Mouse (Mus musculus) cerebellum, adult 11 months (tissue): ENCODE data around the gene Gm45140.

Source experiments
- DNase-seq: peaks from one replicate; pipeline ENCODE4 v3.0.0; 2022

Gene Gm45140

GRCm38 (mm10) chr6:87842254-87842653 lies 6.7 kb upstream of the Gm45140 start:
- DNase-seq = no peak

- DNase-seq = no peak
These were observed 6.0 kb upstream of the Gm45140 start for GRCm38 (mm10) chr6:87841635-87842034.

DNA sequence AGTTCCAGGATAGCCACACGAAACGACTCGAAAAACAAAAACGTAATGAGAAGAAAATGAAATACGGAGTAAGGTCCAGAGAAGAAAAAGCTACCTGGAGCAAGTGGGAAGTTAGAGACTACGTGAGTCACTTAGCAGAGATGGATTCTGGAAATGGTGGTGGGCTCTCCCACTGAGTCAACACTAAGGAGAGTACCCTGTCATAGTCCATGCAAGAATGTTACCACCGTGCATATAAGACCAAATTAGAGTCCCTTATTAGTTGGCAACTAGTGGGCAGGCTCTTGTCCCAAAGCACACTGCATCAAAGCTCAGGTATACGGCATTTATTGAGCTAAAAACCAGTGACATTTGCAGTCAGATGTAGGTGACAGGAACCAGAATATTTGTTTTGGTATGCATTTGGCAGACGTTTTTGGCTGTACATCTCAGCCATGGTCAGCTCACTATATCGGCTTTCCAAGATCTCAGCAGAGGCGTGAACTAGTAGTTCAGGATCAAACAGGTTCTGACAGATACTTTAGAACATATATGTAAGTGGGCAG lies 4.3 kb upstream of the Gm45140 start:
- no peak for DNase-seq

DNA sequence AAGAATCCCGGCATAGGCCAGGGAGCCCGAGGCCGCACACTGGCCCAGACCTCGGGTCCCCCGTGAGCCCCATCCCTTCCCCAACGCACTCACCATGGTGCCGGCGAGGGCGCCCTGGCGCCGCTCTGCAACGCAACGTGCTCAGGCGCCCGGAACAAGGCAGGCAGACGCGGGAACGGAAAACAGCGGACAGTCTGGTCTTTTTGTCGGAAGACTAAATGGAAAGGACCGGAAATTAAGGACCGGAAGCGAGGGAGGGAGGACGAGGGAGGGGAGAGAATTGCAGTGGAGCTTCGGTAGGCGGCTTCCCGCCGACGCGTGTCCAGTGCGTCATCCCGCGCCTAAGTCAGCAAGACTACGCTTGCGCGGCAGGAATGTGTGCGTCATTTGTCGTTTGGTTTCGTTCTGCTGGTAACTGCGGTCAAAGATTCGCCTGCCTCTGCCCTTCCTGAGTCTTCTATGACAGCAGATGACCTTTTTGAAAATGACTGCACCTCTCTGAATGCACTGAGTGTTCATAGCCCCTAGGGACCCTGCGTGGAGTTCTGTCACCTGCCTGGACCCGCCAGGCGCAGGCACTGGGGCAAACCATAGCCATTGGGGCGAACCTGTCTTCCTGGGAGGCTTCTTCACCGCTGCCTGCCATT lies 3.1 kb upstream of the Gm45140 start, which contains the start of gene Isy1:
Gene Isy1 (minus strand): TSS at position 248 of the 647 bp plus-strand sequence.
- DNase-seq = peak; percentile 93

DNA sequence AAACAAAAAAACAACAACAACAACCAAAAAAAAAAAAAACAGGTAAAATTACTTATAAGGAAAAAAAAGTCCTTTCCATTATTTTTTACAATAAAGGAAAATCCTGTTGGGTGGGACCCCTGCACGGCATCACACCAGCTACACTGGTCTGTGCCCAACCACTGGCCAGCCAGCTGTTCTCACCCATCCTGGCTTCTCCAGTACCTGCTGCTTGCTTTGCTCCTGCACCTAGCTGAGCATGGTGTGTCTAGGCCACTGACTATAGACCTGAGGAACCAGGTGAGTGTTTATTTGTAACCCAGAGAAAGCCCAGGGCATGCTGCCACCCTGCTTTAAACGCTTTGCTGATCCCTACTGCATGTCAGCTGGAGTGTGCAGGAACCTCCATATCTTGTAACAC lies 15.2 kb downstream of the Gm45140 start:
- DNase-seq = no peak

DNA sequence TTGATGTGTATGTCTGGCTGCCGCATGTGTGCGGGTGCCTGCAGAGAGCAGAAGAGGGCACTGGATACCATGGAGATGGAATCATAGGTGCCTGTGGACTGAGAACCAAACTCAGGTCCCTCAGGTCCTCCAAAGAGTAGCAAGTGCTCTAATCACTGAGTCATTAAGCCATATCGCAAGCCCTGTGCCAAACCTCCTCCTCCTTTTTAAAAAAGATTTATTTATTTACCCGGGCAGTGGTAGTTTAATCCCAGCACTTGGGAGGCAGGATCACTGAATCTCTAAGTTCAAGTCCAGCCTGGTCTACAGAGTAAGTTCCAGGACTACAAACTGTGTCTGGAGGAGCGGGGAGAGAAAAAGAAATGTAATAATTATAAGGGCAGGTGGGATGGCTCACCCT lies 21.1 kb downstream of the Gm45140 start:
- DNase-seq = no peak

- no peak for DNase-seq
These were observed 22.9 kb downstream of the Gm45140 start for GRCm38 (mm10) chr6:87812656-87813055.

DNA sequence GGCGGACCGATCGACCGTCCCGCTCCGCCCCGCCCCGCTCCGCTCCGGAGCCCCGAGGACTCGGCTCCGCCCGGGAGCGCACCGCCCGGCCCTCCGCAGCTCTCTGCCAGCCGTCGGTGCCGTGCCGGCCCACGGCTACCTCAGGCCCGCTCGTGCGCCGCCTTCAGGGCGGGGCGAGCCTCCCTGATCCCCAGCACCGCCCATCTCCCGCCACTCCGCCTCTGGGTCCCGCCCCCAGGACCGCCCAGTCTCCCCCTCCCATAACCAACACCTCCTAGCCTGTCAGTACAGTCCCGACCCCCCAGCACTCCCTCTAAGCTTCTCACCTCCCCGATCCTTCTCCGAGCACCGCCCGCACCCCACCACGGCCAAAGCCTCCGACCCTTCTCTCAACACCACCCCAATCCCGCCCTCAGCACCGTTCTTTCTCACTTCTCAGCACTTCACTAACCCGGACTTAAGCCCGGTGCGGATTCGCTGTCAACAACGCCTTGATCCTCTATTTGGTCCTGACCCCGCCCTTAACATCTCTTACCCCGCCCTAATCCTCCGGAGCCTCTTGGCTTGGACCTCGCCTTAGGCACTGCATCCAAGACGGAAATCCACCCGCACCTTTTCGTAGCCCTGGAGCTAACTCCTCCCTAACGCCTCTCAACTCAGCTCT lies 23.8 kb downstream of the Gm45140 start, which contains the start of gene Rab43:
Gene Rab43 (minus strand): TSS at position 490 of the 664 bp plus-strand sequence.
- DNase-seq = peak; percentile 91

GRCm38 (mm10) chr6:87810713-87811669 lies 24.6 kb downstream of the Gm45140 start:
- DNase-seq = peak; percentile 47

DNA sequence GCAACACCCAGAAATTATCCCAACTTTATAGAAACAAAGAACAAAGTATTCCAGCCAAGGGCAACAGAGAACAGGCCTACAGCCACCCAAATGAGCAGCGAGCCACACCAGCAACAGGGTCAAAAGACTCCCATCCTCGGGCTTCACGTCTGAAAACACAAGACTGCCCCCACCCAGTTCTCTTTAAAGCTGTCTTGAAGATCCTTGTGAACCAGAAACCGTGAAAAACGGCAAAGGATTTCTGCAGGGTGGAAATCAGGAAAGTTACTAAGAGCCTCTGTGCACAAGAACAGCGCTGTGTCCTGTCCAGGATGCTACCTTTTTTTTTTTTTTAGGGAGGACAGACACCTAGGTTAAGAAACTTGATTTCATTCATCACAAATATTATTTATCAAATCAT lies 25.3 kb downstream of the Gm45140 start:
- no peak for DNase-seq

DNA sequence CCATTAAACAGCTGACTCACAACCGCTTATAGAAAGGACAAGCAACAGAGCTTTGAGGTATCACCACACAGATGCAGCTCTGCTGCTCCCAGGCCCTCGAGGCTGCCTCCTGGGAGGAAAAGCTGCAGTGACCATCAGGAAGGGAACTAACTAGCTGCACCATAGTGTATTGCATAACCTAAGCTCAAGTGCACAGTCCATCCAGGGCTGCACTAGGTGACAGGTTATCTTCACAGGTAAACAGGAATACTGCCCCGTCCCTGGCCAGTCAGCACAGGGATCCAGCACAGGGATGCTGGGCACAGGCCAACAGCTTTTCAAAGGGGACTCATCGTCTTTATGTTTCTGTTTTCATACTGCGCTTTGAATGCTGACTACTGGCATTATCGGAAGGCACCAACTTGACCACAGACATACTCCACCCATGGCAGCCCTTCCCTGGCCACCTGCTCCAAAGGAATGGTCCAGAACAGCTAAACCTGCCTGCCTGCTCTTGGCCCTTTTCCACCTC lies 25.9 kb downstream of the Gm45140 start:
- peak; percentile 34 for DNase-seq

DNA sequence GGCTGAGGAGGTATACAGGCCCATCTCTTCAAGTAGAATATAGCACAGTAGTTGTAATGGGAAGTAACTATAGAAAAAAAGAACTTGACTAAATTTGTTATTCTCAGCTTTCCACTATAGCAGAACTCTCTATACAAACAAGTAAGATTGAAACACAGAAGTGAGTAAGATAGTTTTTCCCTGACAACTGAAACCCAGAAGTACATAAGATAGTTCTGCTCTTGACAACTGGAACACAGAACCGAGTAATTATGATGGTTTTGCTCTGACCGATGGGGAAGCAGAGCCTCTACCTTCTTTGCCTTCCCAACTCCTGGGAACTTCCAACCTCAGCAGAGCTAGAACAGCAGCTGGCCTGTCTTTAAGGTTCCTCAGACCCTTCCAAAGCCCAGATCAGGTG lies 26.5 kb downstream of the Gm45140 start:
- no peak for DNase-seq

GRCm38 (mm10) chr6:87808521-87808920 lies 27.1 kb downstream of the Gm45140 start:
- no peak for DNase-seq

DNA sequence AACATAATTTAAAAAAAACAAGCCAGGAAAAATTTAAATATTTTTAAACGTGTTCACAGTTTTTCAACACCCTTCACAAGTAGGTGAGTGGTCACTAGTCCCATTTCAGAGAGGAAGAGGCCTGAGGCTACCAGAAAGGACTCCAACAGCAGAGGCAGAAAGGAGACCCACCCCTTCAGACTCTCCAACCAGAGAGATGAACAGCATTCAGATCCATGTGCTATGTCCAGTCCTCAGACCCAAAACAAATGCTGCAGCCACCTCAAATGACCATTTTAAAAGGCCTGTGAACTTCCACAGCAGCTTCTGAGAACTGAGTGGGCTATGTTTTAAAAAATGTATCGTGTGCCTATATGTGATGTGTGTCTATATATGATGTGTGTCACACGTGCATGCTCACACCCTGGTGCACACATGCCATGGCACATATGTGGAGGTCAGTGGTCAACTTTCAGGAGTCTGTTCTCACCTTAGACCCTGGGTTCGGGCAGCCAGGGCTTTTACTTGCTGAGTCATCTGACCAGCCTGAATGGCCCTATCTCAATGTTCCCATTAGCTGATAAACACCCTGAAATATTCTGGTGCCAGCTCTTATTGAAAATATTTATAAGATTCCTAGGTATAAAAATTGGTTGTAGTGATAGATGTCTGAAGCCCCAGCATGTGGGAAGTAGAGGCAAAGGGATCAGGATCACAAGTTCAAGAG lies 27.7 kb downstream of the Gm45140 start:
- no peak for DNase-seq

- no peak for DNase-seq
These were observed 28.7 kb downstream of the Gm45140 start for GRCm38 (mm10) chr6:87806857-87807256.

DNA sequence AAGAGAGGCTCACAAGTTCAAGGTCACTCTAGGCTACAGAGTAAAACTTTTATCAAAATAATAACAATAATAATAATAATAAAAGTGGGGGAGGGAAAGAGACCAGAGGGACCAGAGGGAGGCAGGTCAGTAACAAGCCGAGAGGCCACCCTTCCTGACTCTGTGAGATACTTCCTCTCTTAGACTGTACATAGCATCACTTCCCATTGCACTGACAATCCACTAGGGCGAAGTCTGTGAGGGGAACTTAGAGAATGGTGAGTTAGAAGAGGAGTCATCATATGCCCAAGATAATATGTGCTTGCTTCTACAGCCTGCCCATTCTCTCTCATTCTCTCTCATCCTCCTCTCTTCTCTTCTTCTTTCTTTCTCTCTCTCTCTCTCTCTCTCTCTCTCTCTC lies 29.6 kb downstream of the Gm45140 start:
- no peak for DNase-seq

DNA sequence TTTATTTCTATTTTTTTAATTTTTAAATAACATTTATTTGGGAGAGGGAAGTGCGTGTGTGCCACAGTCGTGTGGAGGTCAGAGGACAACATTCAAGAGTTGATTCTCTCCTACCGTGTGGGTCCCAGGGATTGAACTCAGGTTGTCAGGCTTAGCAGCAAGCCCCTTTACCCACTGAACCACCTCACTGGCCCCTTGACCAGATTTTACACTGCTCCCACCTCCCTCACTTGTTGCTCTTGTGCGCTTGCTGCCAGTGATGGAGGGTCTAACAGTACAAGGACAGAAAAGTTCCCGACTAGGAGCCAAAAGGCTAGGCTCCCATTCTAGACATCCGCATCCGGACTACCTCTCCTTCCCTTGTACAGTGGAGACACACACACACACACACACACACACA lies 30.1 kb downstream of the Gm45140 start:
- no peak for DNase-seq

GRCm38 (mm10) chr6:87804886-87805285 lies 30.7 kb downstream of the Gm45140 start:
- no peak for DNase-seq

DNA sequence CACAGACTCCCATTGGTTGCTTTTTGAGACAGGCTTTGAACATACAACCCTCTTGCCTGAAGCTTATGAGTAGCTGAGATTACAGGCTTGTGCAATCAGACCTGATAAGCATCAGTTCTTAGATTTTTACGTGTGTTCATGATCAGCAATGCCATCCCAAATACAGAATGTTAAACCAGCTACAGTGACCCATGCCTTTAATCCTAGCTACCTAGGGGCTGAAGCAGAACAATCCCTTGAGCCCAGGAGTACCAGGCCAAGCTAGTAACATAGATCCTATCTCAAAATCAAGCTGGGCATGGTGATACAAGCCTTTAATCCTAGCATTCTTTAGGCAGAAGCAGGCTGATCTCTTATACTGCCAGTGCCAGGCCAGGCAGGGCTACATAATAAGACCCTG lies 31.6 kb downstream of the Gm45140 start:
- no peak for DNase-seq

DNA sequence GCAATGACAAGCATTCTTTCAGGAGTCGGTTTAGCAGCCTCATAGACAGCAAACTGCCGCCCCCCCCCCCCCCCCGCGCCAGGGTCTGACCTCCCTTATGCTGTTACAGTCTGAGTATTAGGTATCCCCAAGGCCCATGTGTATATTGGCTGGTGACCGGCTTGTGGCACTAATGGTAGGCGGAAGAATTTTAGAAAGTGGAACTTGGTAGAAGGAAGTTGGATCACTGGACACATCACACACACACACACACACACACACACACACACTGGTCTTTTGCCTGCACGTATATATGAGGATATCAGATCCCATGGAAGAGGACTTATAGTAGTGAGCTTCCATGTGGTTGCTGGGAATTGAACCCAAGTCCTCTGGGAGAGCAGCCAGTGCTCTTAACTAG lies 33.1 kb downstream of the Gm45140 start:
- DNase-seq = no peak

GRCm38 (mm10) chr6:87799576-87799975 lies 36.0 kb downstream of the Gm45140 start:
- DNase-seq = no peak

- DNase-seq = no peak
These were observed 38.3 kb downstream of the Gm45140 start for GRCm38 (mm10) chr6:87797321-87797720.
